8 mouse cellular contexts compared by ENCODE assay signal in the genomic region with DNA sequence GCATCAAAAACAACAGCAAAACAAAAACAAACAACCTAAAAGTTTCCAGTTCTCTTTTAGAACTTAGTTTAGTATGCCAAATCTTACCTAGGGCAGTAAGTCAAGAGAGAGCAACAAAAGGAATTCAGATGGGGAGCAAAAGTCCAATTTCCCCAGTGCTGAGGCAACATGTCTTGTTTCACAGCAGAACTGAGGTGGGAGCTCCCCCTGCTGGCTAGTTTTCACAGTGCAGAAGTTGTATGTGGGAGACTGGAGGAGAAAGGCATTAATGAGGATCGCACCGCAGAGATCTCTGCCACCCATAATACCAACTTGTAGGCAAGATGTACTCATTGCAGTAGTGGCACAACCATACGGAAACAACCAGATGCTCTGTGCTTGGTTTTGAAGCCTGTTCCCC. TPM values are rescaled to one million over a fixed set of nuclear protein-coding genes. Genes with fewer than 3 reads are reported as not detected.
DNase-seq lines count a peak whose midpoint lies in the region; ATAC-seq lines count a peak whose summit lies in the region.

No protein-coding gene starts in this region.

- WGBS in forebrain, embryonic 14.5 days, result 76% methylated on average over 3 of the region's 3 CpGs
- WGBS in forebrain, embryonic 13.5 days, result 67% methylated on average over 3 of the region's 3 CpGs
- WGBS in heart, embryonic 10.5 days, result 66% methylated on average over 3 of the region's 3 CpGs

- no peak for ATAC-seq in forebrain, embryonic 14.5 days
- ATAC-seq in forebrain, embryonic 13.5 days, result no peak
- peak; percentile 92 for ATAC-seq in megakaryocyte progenitor cell, adult 5-6 weeks (replicated peaks; ENCODE audit: poor library complexity)

- no peak overlapping the region for H3K4me2 ChIP-seq in forebrain, embryonic 14.5 days (ENCODE audit: low read length)
- H3K4me2 ChIP-seq in forebrain, embryonic 13.5 days, result no peak overlapping the region

- H3K9me3 ChIP-seq in forebrain, embryonic 14.5 days (replicated peaks; ENCODE audit: control insufficient read depth, low read length), result no peaks in the 10 kb centered on the region
- H3K9me3 ChIP-seq in forebrain, embryonic 13.5 days (replicated peaks), result no peaks in the 10 kb centered on the region
- H3K9me3 ChIP-seq in heart, embryonic 10.5 days, result no peaks in the 10 kb centered on the region

- DNase-seq in forebrain, embryonic 14.5 days (ENCODE audit: low spot score), result peak; percentile 90
- DNase-seq in adrenal gland, adult 18-20 months (ENCODE audit: low spot score in 2 of 2), result peak; percentile 88 to 96
- peak; percentile 89 for DNase-seq in embryo, embryonic 10.5 days (ENCODE audit: low spot score)
- peak; percentile 81 for DNase-seq in heart, embryonic 10.5 days (ENCODE audit: low spot score)
- peak; percentile 83 to 88 for DNase-seq in layer of hippocampus, postnatal 14 days (ENCODE audit: low spot score in 2 of 2)
- peak; percentile 64 to 83 for DNase-seq in spleen, postnatal 14 days (ENCODE audit: low spot score in 2 of 2)

- no peak overlapping the region for H3K4me3 ChIP-seq in forebrain, embryonic 14.5 days (ENCODE audit: low read depth, low read length)
- H3K4me3 ChIP-seq in forebrain, embryonic 13.5 days, result no peak overlapping the region
- H3K4me3 ChIP-seq in heart, embryonic 10.5 days, result no peak overlapping the region

- H3K27ac ChIP-seq in forebrain, embryonic 14.5 days (ENCODE audit: low read depth, low read length), result no peak overlapping the region
- H3K27ac ChIP-seq in forebrain, embryonic 13.5 days, result no peak overlapping the region
- no peak overlapping the region for H3K27ac ChIP-seq in heart, embryonic 10.5 days

- no peak overlapping the region for H3K9ac ChIP-seq in forebrain, embryonic 14.5 days (ENCODE audit: low read length)
- H3K9ac ChIP-seq in forebrain, embryonic 13.5 days, result no peak overlapping the region

- H3K36me3 ChIP-seq in forebrain, embryonic 14.5 days (ENCODE audit: control insufficient read depth, insufficient read depth, low read length), result peaks cover 40% of the 10 kb centered on the region
- peaks cover 38% of the 10 kb centered on the region for H3K36me3 ChIP-seq in forebrain, embryonic 13.5 days (ENCODE audit: poor library complexity, severe bottlenecking)
- peaks cover 49% of the 10 kb centered on the region for H3K36me3 ChIP-seq in heart, embryonic 10.5 days

- no peaks in the 10 kb centered on the region for H3K27me3 ChIP-seq in forebrain, embryonic 14.5 days (replicated peaks; ENCODE audit: control insufficient read depth, insufficient read depth, low read length)
- H3K27me3 ChIP-seq in forebrain, embryonic 13.5 days, result no peaks in the 10 kb centered on the region
- no peaks in the 10 kb centered on the region for H3K27me3 ChIP-seq in heart, embryonic 10.5 days (ENCODE audit: insufficient read depth, poor library complexity, severe bottlenecking)

- H3K4me1 ChIP-seq in forebrain, embryonic 14.5 days (ENCODE audit: control insufficient read depth, insufficient read depth, low read length), result no peaks in the 10 kb centered on the region
- H3K4me1 ChIP-seq in forebrain, embryonic 13.5 days, result no peaks in the 10 kb centered on the region
- no peaks in the 10 kb centered on the region for H3K4me1 ChIP-seq in heart, embryonic 10.5 days

RNA-seq across cellular contexts. Expression of a gene that starts 58.8 kb away (rescaled TPM):
- 9.8 and 9.9 TPM in 2 replicates for polyA plus RNA-seq in forebrain, embryonic 14.5 days (2014; fragmentation: Nextera tagmentation; extraction: Ambion mirVana)
- 7.1 and 8.5 TPM in 2 replicates for polyA plus RNA-seq in forebrain, embryonic 13.5 days (2015; fragmentation: Nextera tagmentation; extraction: Ambion mirVana)
- 10 to 100 TPM; 53.5 to 60.6 TPM for total RNA-seq in adrenal gland, adult 18-20 months (2021)
- 4.1 and 5.1 TPM in 2 replicates for polyA plus RNA-seq in heart, embryonic 10.5 days (2016; fragmentation: Nextera tagmentation; extraction: Ambion mirVana)
- 100 to 1,000 TPM; 111 to 119 TPM for total RNA-seq in layer of hippocampus, postnatal 14 days (2021)
- total RNA-seq in megakaryocyte progenitor cell, adult 5-6 weeks (2015), result 20.8 and 26.1 TPM in 2 replicates
- total RNA-seq in megakaryocyte progenitor cell, adult 5-6 weeks (2017), result 6.7 and 9.6 TPM in 2 replicates
